Mouse (Mus musculus) spleen, adult 2 months (tissue): Measurements from ENCODE around the gene Serpinh1.

Experiments used
- CTCF ChIP-seq: fragments of 200-500 bp; IDR thresholded peaks from 2 replicates; pipeline ENCODE4 v1.5.1; 2011; ENCODE audit warnings: mild to moderate bottlenecking, inconsistent platforms; ENCODE audit not compliant: insufficient read depth, insufficient read length, insufficient replicate concordance; ENCODE audit errors: extremely low read depth
- POLR2A ChIP-seq: fragments of 200-500 bp; IDR thresholded peaks from 2 replicates; pipeline ENCODE4 v1.6.1; 2011; ENCODE audit warnings: low read depth, low read length, inconsistent platforms

DNA sequence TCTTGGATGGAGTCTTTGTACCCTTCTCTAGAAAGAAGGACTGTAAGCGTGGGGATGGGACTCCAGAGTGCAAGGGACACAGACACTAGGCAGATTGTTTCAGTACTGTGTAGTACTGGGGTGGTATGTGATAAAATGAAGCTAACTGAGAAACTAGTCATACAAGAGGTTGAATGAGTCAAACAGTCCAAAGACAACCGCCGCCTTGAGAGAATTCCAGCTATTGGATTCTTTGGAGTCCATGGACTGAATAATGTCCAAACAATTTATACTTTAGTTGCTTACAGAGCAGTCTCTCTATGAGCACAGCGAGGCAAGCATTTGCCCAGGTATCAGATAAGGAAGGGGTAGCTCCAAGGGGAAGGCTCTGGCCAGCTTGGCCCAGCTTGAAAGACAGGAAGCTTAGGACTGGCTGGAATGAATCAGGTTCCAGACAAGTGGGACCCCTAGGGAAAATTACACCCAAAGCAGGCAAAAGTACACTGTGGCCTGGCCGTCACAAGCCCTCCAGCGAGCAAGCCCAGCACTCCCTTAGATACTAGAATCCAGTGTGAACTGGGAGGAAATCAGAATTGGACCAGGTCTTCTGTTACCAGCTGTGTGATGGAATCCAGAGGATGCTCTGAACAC is 30.2 kb downstream of the Serpinh1 start:
- no peak for TF ChIP-seq CTCF
- TF ChIP-seq POLR2A = no peak
